In the genomic region with DNA sequence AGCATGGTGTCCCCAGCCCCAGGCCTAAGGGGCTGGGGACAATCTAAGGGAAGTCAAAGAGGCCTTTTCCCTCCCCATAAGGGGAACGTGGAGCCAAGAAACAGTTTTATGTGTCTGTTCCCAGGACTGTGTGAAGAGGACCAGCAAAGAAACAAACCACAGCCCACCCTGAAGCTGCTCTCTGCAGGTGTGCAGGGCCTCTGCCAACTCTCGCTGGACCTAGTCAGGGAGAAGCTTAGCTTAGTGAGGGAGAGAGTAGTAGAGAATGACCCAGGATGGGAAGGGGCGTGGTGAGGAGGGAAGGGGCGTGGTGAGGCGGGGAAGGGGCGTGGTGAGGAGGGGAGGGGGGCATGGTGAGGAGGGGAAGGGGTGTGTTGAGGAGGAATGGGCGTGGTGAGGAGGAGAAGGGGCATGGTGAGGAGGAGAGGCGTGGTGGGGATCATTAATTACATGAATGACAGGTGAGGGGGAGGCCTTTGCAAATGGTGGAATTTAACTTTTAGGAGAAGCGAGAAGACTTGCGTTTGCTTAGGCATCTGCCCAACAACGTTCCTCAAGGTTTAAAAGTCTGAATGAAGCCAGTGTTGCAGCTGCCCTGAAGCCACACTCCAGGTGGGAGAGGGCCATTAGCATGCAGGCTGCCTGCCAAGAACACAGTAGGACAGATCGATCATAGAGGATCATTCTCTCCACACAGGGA, we compare ENCODE assay signal across 8 mouse cellular contexts. TPM values are rescaled to one million over a fixed set of nuclear protein-coding genes. Genes with fewer than 3 reads are reported as not detected.
A peak's percentile ranks its signal among the peaks of the same experiment; 100 is the strongest.
DNase-seq lines count a peak whose midpoint lies in the region; ATAC-seq and TF ChIP-seq lines count a peak whose summit lies in the region.

No protein-coding gene starts in this region.

- no peak overlapping the region for H3K9ac ChIP-seq in forebrain, embryonic 11.5 days (ENCODE audit: low read length)
- no peak overlapping the region for H3K9ac ChIP-seq in forebrain, embryonic 15.5 days (replicated peaks)
- no peak overlapping the region for H3K9ac ChIP-seq in limb, embryonic 12.5 days (replicated peaks)
- no peak overlapping the region for H3K9ac ChIP-seq in stomach, postnatal 0 days (ENCODE audit: low read length)

- H3K27ac ChIP-seq in forebrain, embryonic 11.5 days (ENCODE audit: low read depth, low read length) = no peak overlapping the region
- H3K27ac ChIP-seq in forebrain, embryonic 15.5 days (replicated peaks) = no peak overlapping the region
- H3K27ac ChIP-seq in limb, embryonic 12.5 days = peak overlapping the region; percentile 84
- H3K27ac ChIP-seq in stomach, postnatal 0 days (replicated peaks) = no peak overlapping the region

- H3K27me3 ChIP-seq in forebrain, embryonic 11.5 days (ENCODE audit: control insufficient read depth, insufficient read depth, low read length) = no peaks in the 10 kb centered on the region
- no peaks in the 10 kb centered on the region for H3K27me3 ChIP-seq in forebrain, embryonic 15.5 days
- H3K27me3 ChIP-seq in limb, embryonic 12.5 days = no peaks in the 10 kb centered on the region
- no peaks in the 10 kb centered on the region for H3K27me3 ChIP-seq in stomach, postnatal 0 days (ENCODE audit: control insufficient read depth, insufficient read depth, low read length)

- WGBS in forebrain, embryonic 11.5 days = 6% methylated on average over 12 of the region's 12 CpGs
- WGBS in forebrain, embryonic 15.5 days = 5% methylated on average over 12 of the region's 12 CpGs
- 6% methylated on average over 9 of the region's 12 CpGs for WGBS in limb, embryonic 12.5 days
- WGBS in stomach, postnatal 0 days = 9% methylated on average over 11 of the region's 12 CpGs

- peak; percentile 72 for DNase-seq in forebrain, embryonic 11.5 days (ENCODE audit: low spot score)
- peak; percentile 13 for DNase-seq in thymus, postnatal 14 days
- no peak for DNase-seq in thymus, adult 18-20 months
- DNase-seq in stomach, postnatal 0 days (ENCODE audit: low spot score) = peak; percentile 49
- DNase-seq in gastrocnemius, adult 18-20 months (ENCODE audit: low spot score) = no peak
- DNase-seq in urinary bladder, postnatal 14 days (ENCODE audit: low spot score) = no peak

- no peaks in the 10 kb centered on the region for H3K36me3 ChIP-seq in forebrain, embryonic 11.5 days (ENCODE audit: control insufficient read depth, insufficient read depth, low read length)
- no peaks in the 10 kb centered on the region for H3K36me3 ChIP-seq in forebrain, embryonic 15.5 days
- H3K36me3 ChIP-seq in limb, embryonic 12.5 days = no peaks in the 10 kb centered on the region
- no peaks in the 10 kb centered on the region for H3K36me3 ChIP-seq in stomach, postnatal 0 days (ENCODE audit: control insufficient read depth, insufficient read depth, low read length)

- no peaks in the 10 kb centered on the region for H3K4me1 ChIP-seq in forebrain, embryonic 11.5 days (replicated peaks; ENCODE audit: control insufficient read depth, insufficient read depth, low read length)
- 0 out of 2 replicates have a peak, but pooled peaks cover 3% of the 10 kb centered on the region for H3K4me1 ChIP-seq in forebrain, embryonic 15.5 days
- peaks cover 20% of the 10 kb centered on the region for H3K4me1 ChIP-seq in limb, embryonic 12.5 days (replicated peaks)
- no peaks in the 10 kb centered on the region for H3K4me1 ChIP-seq in stomach, postnatal 0 days (replicated peaks; ENCODE audit: control insufficient read depth, insufficient read depth)

- H3K9me3 ChIP-seq in forebrain, embryonic 11.5 days (ENCODE audit: control insufficient read depth, low read length) = no peaks in the 10 kb centered on the region
- H3K9me3 ChIP-seq in forebrain, embryonic 15.5 days = no peaks in the 10 kb centered on the region
- no peaks in the 10 kb centered on the region for H3K9me3 ChIP-seq in limb, embryonic 12.5 days
- no peaks in the 10 kb centered on the region for H3K9me3 ChIP-seq in stomach, postnatal 0 days (ENCODE audit: control insufficient read depth, low read length)

- no peak for TF ChIP-seq CTCF in stomach, postnatal 0 days (IDR thresholded peaks at IDR 0.05; ENCODE audit: low read depth)

- no peak overlapping the region for H3K4me3 ChIP-seq in forebrain, embryonic 11.5 days (ENCODE audit: low read depth, low read length)
- H3K4me3 ChIP-seq in forebrain, embryonic 15.5 days = no peak overlapping the region
- H3K4me3 ChIP-seq in limb, embryonic 12.5 days (replicated peaks) = 0 out of 2 replicates have a peak overlapping the region, but pooled peaks have one; percentile 11
- no peak overlapping the region for H3K4me3 ChIP-seq in stomach, postnatal 0 days (ENCODE audit: low read depth, low read length)

- H3K4me2 ChIP-seq in forebrain, embryonic 11.5 days (ENCODE audit: low read depth, low read length, severe bottlenecking) = no peak overlapping the region
- no peak overlapping the region for H3K4me2 ChIP-seq in forebrain, embryonic 15.5 days (replicated peaks)
- peak overlapping the region; percentile 45 for H3K4me2 ChIP-seq in limb, embryonic 12.5 days
- H3K4me2 ChIP-seq in stomach, postnatal 0 days (replicated peaks; ENCODE audit: low read depth) = peak overlapping the region; percentile 5; the same call in 1 of the 2 replicates

- TF ChIP-seq EP300 in stomach, postnatal 0 days (optimal IDR thresholded peaks at IDR 0.05) = no peak

- ATAC-seq in forebrain, embryonic 11.5 days (replicated peaks; ENCODE audit: low FRiP score) = no peak
- no peak for ATAC-seq in forebrain, embryonic 15.5 days (replicated peaks)
- ATAC-seq in limb, embryonic 12.5 days (ENCODE audit: insufficient number of reproducible peaks, insufficient read depth, low FRiP score, low TSS enrichment, low read depth) = peak; percentile 83; the same call in 1 of the 2 replicates
- ATAC-seq in stomach, postnatal 0 days (ENCODE audit: low FRiP score, low TSS enrichment) = peak; percentile 58; the same call in 1 of the 2 replicates

RNA-seq across cellular contexts. Expression of a gene that starts 9.3 kb away (rescaled TPM):
- polyA plus RNA-seq in forebrain, embryonic 11.5 days (2014; fragmentation: Nextera tagmentation; extraction: Ambion mirVana) = 17.8 TPM in 2 replicates
- 8.1 and 8.7 TPM in 2 replicates for polyA plus RNA-seq in forebrain, embryonic 15.5 days (2015; fragmentation: Nextera tagmentation; extraction: Ambion mirVana)
- 28.7 and 29.3 TPM in 2 replicates for polyA plus RNA-seq in limb, embryonic 12.5 days (2016; fragmentation: Nextera tagmentation; extraction: Ambion mirVana)
- 14.2 and 14.6 TPM in 2 replicates for polyA plus RNA-seq in stomach, postnatal 0 days (2015; fragmentation: Nextera tagmentation; extraction: Ambion mirVana)
- total RNA-seq in gastrocnemius, adult 18-20 months (2021) = 10 to 100 TPM; 12.0 TPM

RNA-seq across cellular contexts. Expression of a gene that starts 37.1 kb away (rescaled TPM):
- polyA plus RNA-seq in forebrain, embryonic 11.5 days (2014; fragmentation: Nextera tagmentation; extraction: Ambion mirVana) = 0.09 TPM in 1 of 2 replicates, not detected in the other
- 0.36 and 0.38 TPM in 2 replicates for polyA plus RNA-seq in forebrain, embryonic 15.5 days (2015; fragmentation: Nextera tagmentation; extraction: Ambion mirVana)
- 0.15 TPM in 1 of 2 replicates, not detected in the other for polyA plus RNA-seq in limb, embryonic 12.5 days (2016; fragmentation: Nextera tagmentation; extraction: Ambion mirVana)
- 45.3 and 47.4 TPM in 2 replicates for polyA plus RNA-seq in stomach, postnatal 0 days (2015; fragmentation: Nextera tagmentation; extraction: Ambion mirVana)
- total RNA-seq in gastrocnemius, adult 18-20 months (2021) = under 1 TPM; 0.25 to 0.90 TPM

Comparison
In these comparisons a context has a peak if more than half of its experiments do, and no peak if none do; other contexts are left out.
1. DNase-seq: peak in forebrain, embryonic 11.5 days (single experiment), thymus, postnatal 14 days (single experiment) and stomach, postnatal 0 days (single experiment); none in thymus, adult 18-20 months (0 of 2), gastrocnemius, adult 18-20 months (single experiment) and urinary bladder, postnatal 14 days (single experiment).
2. ATAC-seq: peak in limb, embryonic 12.5 days (single experiment) and stomach, postnatal 0 days (single experiment); none in forebrain, embryonic 11.5 days (single experiment) and forebrain, embryonic 15.5 days (single experiment).
3. H3K4me2 ChIP-seq: peak in limb, embryonic 12.5 days (single experiment) and stomach, postnatal 0 days (single experiment); none in forebrain, embryonic 11.5 days (single experiment) and forebrain, embryonic 15.5 days (single experiment).
4. RNA of a gene that starts 37.1 kb away (polyA plus RNA-seq): 45.3 to 47.4 TPM in stomach, postnatal 0 days; 0.36 to 0.38 TPM in forebrain, embryonic 15.5 days, 0.15 TPM in limb, embryonic 12.5 days and 0.09 TPM in forebrain, embryonic 11.5 days; every median in the first group is over 10 times any median in the second.